Mouse (Mus musculus): Measurements from ENCODE around the gene Olfr1395.

- no peak for TF ChIP-seq CTCF (IDR thresholded peaks at IDR 0.05; ENCODE audit: low read depth)
- TF ChIP-seq EP300 (optimal IDR thresholded peaks at IDR 0.05): no peak
Observed at GRCm38 (mm10) chr11:49105752-49106151, 36.3 kb upstream of the Olfr1395 start.

Data from stomach, postnatal 0 days (tissue).